Mouse (Mus musculus) lung, adult 2 months (tissue): ENCODE data around the gene Rab29.

Experiments
- CTCF ChIP-seq: fragments of 200-500 bp; IDR thresholded peaks from 2 replicates; pipeline ENCODE4 v1.5.1; 2011; ENCODE audit warnings: mild to moderate bottlenecking, low read length, control low read depth; ENCODE audit not compliant: insufficient read depth
- POLR2A ChIP-seq: fragments of 200-500 bp; IDR thresholded peaks from 2 replicates; pipeline ENCODE4 v1.6.1; 2011; ENCODE audit warnings: low read depth, mild to moderate bottlenecking, control low read depth, low read length, borderline replicate concordance; ENCODE audit errors: extremely low read depth

- no peak for TF ChIP-seq CTCF
- no peak for TF ChIP-seq POLR2A
Measured at GRCm38 (mm10) chr1:131823563-131823962, 43.5 kb upstream of the Rab29 start.
